In genomic region chr7:116184358-116185057, GRCm38 (mm10) we compare ENCODE assay signal across 10 mouse cellular contexts.
DNase-seq lines count a peak whose midpoint lies in the region; ATAC-seq and TF ChIP-seq lines count a peak whose summit lies in the region.
"Had no signal": no experiment of that assay in that cellular context is flagged by ENCODE, and none has a peak within 500 bp of the region (broad histone marks: within the 10 kb centered on the region; RNA-seq: fewer than 3 reads in every experiment).

No protein-coding gene starts in this region.

- no peak for TF ChIP-seq POLR2A in kidney, adult 2 months (IDR thresholded peaks at IDR 0.05; ENCODE audit: low read depth, low read length)

- peak; percentile 72 for DNase-seq in kidney, adult 2 months
- DNase-seq in forebrain, embryonic 11.5 days (ENCODE audit: low spot score): no peak
- peak; percentile 71 for DNase-seq in kidney, adult 9 months
- no peak for DNase-seq in spleen, adult 12 weeks (ENCODE audit: low spot score)
- DNase-seq: gastrocnemius, postnatal 10 days had no signal

- ATAC-seq in kidney, embryonic 16.5 days (ENCODE audit: low FRiP score, low TSS enrichment): no peak
- ATAC-seq in forebrain, embryonic 11.5 days (replicated peaks; ENCODE audit: low FRiP score): peak; percentile 68; the same call in 1 of the 2 replicates
- ATAC-seq in neural tube, embryonic 12.5 days (ENCODE audit: low FRiP score, low read depth): peak; percentile 44; the same call in 1 of the 2 replicates
- no peak for ATAC-seq in cerebellum, adult (ENCODE audit: insufficient number of reproducible peaks, low FRiP score, low TSS enrichment)
- ATAC-seq in granulocyte monocyte progenitor cell, adult 5-6 weeks (replicated peaks; ENCODE audit: poor library complexity, severe bottlenecking): no peak

- TF ChIP-seq CTCF in kidney, adult 2 months (conservative IDR thresholded peaks at IDR 0.05; ENCODE audit: insufficient read depth, insufficient read length, low read depth, low read length): no peak

- no peak overlapping the region for H3K4me3 ChIP-seq in kidney, adult 2 months (ENCODE audit: insufficient read depth, low read depth, low read length)
- H3K4me3 ChIP-seq in kidney, embryonic 16.5 days (ENCODE audit: low read length): no peak overlapping the region
- H3K4me3 ChIP-seq in forebrain, embryonic 11.5 days (ENCODE audit: low read depth, low read length): no peak overlapping the region
- H3K4me3 ChIP-seq in neural tube, embryonic 12.5 days: no peak overlapping the region
- H3K4me3 ChIP-seq: myocyte had no signal

- H3K9ac ChIP-seq in kidney, embryonic 16.5 days (replicated peaks; ENCODE audit: low read length): no peak overlapping the region
- peak overlapping the region; percentile 2 for H3K9ac ChIP-seq in forebrain, embryonic 11.5 days (ENCODE audit: low read length)
- H3K9ac ChIP-seq in neural tube, embryonic 12.5 days: peak overlapping the region; percentile 35; the same call in 1 of the 2 replicates

- no peaks in the 10 kb centered on the region for H3K27me3 ChIP-seq in kidney, adult 2 months (replicated peaks; ENCODE audit: control insufficient read depth, insufficient read depth, low read length)
- no peaks in the 10 kb centered on the region for H3K27me3 ChIP-seq in kidney, embryonic 16.5 days (ENCODE audit: insufficient read depth, low read length)
- no peaks in the 10 kb centered on the region for H3K27me3 ChIP-seq in forebrain, embryonic 11.5 days (ENCODE audit: control insufficient read depth, insufficient read depth, low read length)
- H3K27me3 ChIP-seq in neural tube, embryonic 12.5 days (replicated peaks): no peaks in the 10 kb centered on the region

- H3K9me3 ChIP-seq in kidney, embryonic 16.5 days (ENCODE audit: low read length): no peaks in the 10 kb centered on the region
- H3K9me3 ChIP-seq in forebrain, embryonic 11.5 days (ENCODE audit: control insufficient read depth, low read length): no peaks in the 10 kb centered on the region
- no peaks in the 10 kb centered on the region for H3K9me3 ChIP-seq in neural tube, embryonic 12.5 days

- H3K4me1 ChIP-seq in kidney, adult 2 months (ENCODE audit: control insufficient read depth, insufficient read depth, low read length): peaks cover 20% of the 10 kb centered on the region
- peaks cover 3% of the 10 kb centered on the region; the same call in 1 of the 2 replicates for H3K4me1 ChIP-seq in kidney, embryonic 16.5 days (ENCODE audit: insufficient read depth, low read length)
- peaks cover 16% of the 10 kb centered on the region; the same call in 1 of the 2 replicates for H3K4me1 ChIP-seq in forebrain, embryonic 11.5 days (replicated peaks; ENCODE audit: control insufficient read depth, insufficient read depth, low read length)
- H3K4me1 ChIP-seq in neural tube, embryonic 12.5 days: peaks cover 23% of the 10 kb centered on the region

- WGBS in kidney, adult 2 months: 61% methylated on average over 11 of the region's 11 CpGs
- WGBS in kidney, embryonic 16.5 days: 67% methylated on average over 11 of the region's 11 CpGs
- 11% methylated on average over 11 of the region's 11 CpGs for WGBS in forebrain, embryonic 11.5 days
- WGBS in neural tube, embryonic 12.5 days: 16% methylated on average over 11 of the region's 11 CpGs

- H3K27ac ChIP-seq in kidney, adult 2 months (ENCODE audit: insufficient read depth, low read depth, low read length): no peak overlapping the region
- H3K27ac ChIP-seq in kidney, embryonic 16.5 days (ENCODE audit: low read length): no peak overlapping the region
- peak overlapping the region; percentile 31 for H3K27ac ChIP-seq in forebrain, embryonic 11.5 days (ENCODE audit: low read depth, low read length)
- H3K27ac ChIP-seq in neural tube, embryonic 12.5 days: no peak overlapping the region

- H3K36me3 ChIP-seq in kidney, adult 2 months (ENCODE audit: control insufficient read depth, insufficient read depth, low read length): no peaks in the 10 kb centered on the region
- H3K36me3 ChIP-seq in kidney, embryonic 16.5 days (ENCODE audit: insufficient read depth, low read length): 0 out of 2 replicates have a peak, but pooled peaks cover 2% of the 10 kb centered on the region
- H3K36me3 ChIP-seq in forebrain, embryonic 11.5 days (ENCODE audit: control insufficient read depth, insufficient read depth, low read length): no peaks in the 10 kb centered on the region
- no peaks in the 10 kb centered on the region for H3K36me3 ChIP-seq in neural tube, embryonic 12.5 days

- H3K4me2 ChIP-seq in kidney, embryonic 16.5 days (replicated peaks; ENCODE audit: low read depth, low read length): no peak overlapping the region
- H3K4me2 ChIP-seq in forebrain, embryonic 11.5 days (ENCODE audit: low read depth, low read length, severe bottlenecking): 0 out of 2 replicates have a peak overlapping the region, but pooled peaks have one; percentile 3
- H3K4me2 ChIP-seq in neural tube, embryonic 12.5 days (replicated peaks): peak overlapping the region; percentile 30; the same call in 1 of the 2 replicates

Comparison
In these comparisons a context has a peak if more than half of its experiments do, and no peak if none do; other contexts are left out.
1. DNase-seq: peak in kidney, adult 2 months (single experiment) and kidney, adult 9 months (single experiment); none in forebrain, embryonic 11.5 days (single experiment) and spleen, adult 12 weeks (single experiment).
2. ATAC-seq: peak in forebrain, embryonic 11.5 days (single experiment) and neural tube, embryonic 12.5 days (single experiment); none in kidney, embryonic 16.5 days (single experiment), cerebellum, adult (single experiment) and granulocyte monocyte progenitor cell, adult 5-6 weeks (single experiment).